Mouse (Mus musculus) layer of hippocampus, postnatal 36 days (tissue): Measurements from ENCODE around the gene 5730522E02Rik. TPM values are rescaled to one million over a fixed set of nuclear protein-coding genes. Genes with fewer than 3 reads are reported as not detected.
"Not testable (repeated sequence)": the region's sequence is repeated elsewhere in the genome, so short reads cannot be mapped to it uniquely, and the experiment has no call there.

Source experiments
- DNase-seq, 2 experiments: peaks; one replicate each; pipeline ENCODE4 v3.0.0; 2022
- total RNA-seq, 2 experiments: library from RNA; stranded (reverse); gene quantifications; 2 replicates each; pipeline ENCODE4 v1.2.3; 2021

5730522E02Rik gene
- total RNA-seq: 10 to 100 TPM; 11.2 TPM

- DNase-seq: no peak
These were observed at the start of gene 5730522E02Rik for GRCm38 (mm10) chr11:26210582-26211180. Gene 5730522E02Rik (minus strand): TSS chr11:26210763.

DNA sequence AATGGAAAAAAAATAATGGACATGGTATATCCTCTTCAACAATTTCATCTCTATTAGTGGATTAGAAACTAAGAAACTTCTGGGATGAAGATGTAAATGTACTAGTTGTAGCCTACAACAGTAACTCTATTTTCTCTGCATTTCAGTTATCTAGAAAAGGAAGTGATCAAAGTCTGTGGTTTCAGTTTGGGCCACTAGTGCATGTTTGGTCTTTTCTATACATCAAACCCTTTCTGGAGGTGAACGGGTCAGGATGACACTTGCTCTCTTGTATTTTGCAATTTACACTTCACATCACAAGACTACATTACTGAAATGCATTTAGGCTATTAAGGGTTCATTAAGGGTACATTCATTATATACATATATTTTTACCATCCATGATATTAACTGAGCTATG is 26.0 kb upstream of the 5730522E02Rik start:
- DNase-seq: no peak

DNA sequence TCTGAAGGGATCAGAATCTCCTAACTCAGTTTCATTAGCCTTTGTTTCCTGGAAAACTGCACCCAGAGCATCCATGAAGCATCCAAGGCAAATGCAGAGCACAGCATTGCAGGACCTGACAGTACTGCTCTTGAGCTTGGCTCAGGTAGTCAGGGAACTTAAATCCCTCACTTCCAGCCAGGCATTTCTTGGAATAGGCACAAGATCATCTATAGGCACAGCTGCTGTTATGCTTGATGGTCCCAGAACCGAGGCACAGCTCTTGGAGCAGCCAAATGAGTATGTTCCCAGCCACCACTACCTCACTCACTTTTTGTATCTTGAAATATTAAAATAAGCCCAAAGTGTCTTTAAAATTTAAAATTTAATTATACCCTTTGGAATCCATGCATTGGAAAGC is 19.3 kb upstream of the 5730522E02Rik start:
- no peak for DNase-seq

- DNase-seq: not testable (repeated sequence)
These were observed 3.1 kb upstream of the 5730522E02Rik start for GRCm38 (mm10) chr11:26213643-26214042.

GRCm38 (mm10) chr11:26209811-26210581 is 567 bp downstream of the 5730522E02Rik start:
- DNase-seq: peak; percentile 52 to 61

GRCm38 (mm10) chr11:26203466-26203865 is 7.1 kb downstream of the 5730522E02Rik start:
- DNase-seq: no peak

- DNase-seq: no peak
These were observed 7.7 kb downstream of the 5730522E02Rik start for GRCm38 (mm10) chr11:26202842-26203241.

DNA sequence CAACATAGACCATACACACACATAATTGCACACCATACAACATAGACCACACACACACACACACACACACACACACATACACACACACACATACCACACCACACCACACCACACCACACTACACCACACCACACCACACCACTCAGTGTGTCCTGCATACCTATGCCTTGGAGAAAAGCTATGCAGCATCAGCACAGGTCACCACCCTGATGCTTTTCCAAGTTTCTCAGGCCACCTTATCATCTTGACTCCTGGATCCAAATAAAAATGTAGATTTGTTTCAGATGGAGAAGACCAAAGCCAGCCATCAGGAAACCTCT is 8.8 kb downstream of the 5730522E02Rik start:
- no peak for DNase-seq

DNA sequence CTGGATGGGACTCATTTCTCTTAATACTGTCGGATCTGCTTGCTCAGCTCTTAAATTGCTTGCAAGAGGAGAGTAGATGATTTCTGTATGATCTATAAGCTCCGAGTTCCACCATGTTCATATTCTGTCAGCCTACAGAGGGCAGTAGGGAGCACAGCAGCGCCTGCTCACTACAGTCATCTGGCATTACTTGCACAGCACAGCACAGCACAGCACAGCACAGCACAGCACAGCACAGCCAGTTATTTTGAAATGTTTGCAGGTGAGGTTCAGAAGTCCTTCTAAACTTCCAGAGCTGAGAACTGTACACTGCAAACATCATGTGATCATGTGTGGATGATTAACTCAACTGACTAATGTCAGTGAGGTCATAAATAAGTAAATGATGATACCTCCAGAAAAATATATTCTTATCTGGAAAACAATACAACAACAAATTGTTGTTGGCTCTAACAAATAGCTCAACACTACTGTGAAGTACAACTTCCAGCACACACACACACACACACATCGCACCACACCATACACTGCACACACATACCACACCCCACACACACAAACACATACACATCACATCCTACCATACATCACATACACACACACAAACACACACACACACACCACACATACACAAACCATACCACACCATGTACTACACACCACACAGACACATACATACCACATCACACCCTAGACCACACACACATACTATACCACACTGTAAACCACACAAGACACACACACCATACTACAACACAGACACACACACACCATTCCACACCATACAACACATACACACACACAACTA is 9.4 kb downstream of the 5730522E02Rik start:
- DNase-seq: no peak

GRCm38 (mm10) chr11:26195468-26195867 is 15.1 kb downstream of the 5730522E02Rik start:
- DNase-seq: no peak

DNA sequence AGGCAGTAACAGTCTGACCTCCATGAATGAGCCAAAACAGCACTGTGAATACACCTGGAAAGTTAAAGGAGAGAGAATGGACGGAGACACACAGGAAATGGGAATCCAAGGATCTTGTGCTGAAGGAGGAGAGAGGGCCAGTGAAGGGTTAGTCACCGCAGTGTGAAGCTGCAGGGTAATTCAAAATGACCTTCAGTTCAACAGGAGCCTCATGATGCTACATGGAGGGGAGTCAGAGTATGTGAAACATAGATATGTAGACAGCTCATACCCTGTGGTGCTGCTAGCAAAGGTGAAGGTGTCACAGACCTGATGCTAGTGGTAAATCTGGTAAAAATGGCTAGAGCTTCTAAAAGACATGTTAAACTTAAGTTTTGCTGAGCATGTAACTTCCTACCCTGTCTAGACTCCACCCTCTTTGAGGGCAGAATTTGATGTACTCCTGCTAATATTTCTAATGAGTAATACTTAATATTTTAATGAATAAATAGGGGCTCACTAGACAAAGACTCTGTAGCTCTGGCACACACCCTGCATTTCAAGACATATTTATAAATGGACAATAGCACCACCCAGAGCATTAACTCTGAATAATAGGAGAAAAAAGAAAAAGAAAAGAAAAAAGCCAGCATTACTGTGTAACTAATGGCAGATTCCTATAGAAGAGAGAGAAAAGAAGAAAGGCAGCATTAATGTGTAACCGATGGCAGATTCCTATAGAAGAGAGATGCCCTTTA is 23.2 kb downstream of the 5730522E02Rik start:
- no peak for DNase-seq

GRCm38 (mm10) chr11:26170572-26170971 is 40.0 kb downstream of the 5730522E02Rik start:
- DNase-seq: no peak

DNA sequence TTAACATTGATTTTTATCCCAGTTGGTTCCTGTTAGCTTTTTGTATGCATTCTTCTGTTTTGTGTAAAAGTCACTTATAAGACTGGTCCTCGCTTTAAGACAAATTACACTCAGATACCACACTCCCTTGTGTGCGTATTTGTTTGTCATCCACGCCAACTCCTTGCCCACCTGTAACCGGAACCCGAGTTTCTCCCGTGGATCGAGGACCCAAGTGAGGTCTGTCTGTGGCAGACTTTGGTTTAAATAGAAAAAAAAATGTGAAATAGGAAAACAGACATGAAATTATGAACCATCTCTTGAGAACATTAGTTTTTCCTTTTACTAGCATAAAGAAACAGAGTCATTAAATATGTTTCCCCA is 43.0 kb downstream of the 5730522E02Rik start:
- no peak for DNase-seq

- DNase-seq: no peak
These were observed 43.5 kb downstream of the 5730522E02Rik start for GRCm38 (mm10) chr11:26166966-26167608.

DNA sequence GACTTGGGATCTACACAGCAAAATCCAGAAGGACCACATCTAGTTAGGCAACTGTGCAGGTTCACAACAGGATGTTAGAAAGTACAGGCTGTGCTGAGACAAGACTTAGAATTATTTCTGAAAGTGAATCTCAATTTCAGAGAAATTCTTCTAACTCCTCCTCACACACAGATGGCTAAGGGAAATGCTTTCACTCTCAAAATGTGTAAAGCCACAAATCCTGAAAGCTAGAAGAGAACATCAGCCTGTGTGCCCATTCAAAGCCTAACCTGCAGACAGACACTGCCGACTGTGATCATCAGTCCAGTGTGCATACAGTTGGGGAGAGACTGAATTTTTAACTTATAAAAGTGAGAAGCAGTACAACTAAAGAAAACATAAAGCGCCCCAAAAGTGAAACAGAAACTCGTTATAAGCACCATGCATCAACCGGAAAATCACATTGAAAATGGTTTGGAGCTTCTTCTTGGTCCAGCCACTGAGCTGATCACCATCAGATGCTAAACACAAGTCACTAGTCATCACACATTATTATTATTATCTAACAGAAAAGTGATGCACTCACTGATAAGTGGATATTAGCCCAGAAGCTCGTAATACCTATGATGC is 45.8 kb downstream of the 5730522E02Rik start:
- DNase-seq: no peak

DNA sequence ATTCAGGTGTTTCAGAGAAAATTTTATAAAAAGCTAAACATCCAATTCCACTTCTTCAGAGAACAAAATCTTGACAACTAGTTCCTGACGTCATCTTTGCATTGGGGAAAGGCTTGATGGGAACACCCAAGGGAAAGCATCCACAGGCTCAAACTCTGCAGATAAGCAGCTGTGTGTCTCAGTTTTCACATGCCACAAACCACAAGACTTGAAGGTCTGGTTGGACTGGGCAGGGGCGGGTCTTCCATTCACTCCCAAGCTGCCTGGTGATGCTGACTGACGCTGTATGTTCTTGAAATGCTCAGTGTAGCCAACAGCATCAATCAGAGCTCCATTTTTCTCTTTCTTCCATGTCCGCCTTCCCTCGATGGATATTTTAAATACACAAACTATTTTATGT is 49.2 kb downstream of the 5730522E02Rik start:
- no peak for DNase-seq

- no peak for DNase-seq
These were observed 51.5 kb downstream of the 5730522E02Rik start for GRCm38 (mm10) chr11:26159033-26159432.

GRCm38 (mm10) chr11:26140024-26140423 is 70.5 kb downstream of the 5730522E02Rik start:
- no peak for DNase-seq

GRCm38 (mm10) chr11:26138013-26138412 is 72.5 kb downstream of the 5730522E02Rik start:
- DNase-seq: no peak

GRCm38 (mm10) chr11:26130911-26131310 is 79.7 kb downstream of the 5730522E02Rik start:
- DNase-seq: no peak

- DNase-seq: no peak
These were observed 81.5 kb downstream of the 5730522E02Rik start for GRCm38 (mm10) chr11:26129054-26129453.

DNA sequence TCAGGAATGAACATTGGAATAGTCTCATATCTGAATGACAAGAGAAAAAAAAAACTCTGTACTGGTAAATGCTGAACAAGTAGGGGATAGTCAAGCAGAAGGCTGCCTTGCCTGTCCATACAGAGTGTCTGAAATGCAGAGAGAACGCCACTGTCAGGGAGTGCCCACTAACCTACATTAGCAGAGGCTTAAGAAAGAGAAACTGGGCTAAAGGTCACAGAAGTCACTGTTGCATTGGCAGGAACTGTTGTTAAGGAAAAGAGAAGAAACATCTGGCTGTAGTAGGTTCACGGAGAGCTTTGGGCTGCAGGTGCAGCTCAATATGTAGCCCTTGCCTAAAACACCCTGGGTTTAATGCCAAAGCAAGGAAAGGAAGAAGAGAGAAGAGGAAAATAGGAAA is 82.2 kb downstream of the 5730522E02Rik start:
- no peak for DNase-seq
